Mouse (Mus musculus): ENCODE data around the gene Ceacam16. TPM values are rescaled to one million over a fixed set of nuclear protein-coding genes. Genes with fewer than 3 reads are reported as not detected.
A peak's percentile ranks its signal among the peaks of the same experiment; 100 is the strongest.

The Ceacam16 gene
- not detected for total RNA-seq (2021)
- long read RNA-seq, experiment 1: 0 reads
- long read RNA-seq, experiment 2: 0 reads

DNA sequence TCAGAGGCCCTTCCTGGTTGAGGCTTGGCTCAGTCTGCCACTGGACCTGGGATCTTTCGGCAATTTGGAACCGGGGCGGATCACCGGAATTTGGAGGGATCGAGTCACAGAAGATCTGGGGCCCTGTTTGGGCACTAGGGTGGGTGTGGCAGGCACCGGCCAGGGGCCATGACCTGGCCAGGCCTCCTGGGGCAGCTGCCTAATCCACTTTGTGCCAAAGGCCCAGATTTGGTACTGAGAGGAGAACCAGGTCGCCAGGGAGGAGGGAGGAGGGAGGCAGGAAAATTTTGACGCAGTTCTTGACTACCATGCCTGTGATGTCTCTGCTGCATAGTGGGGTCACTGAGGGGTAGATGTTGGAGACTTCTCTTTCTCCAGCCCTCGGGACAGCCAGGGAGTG lies at the start of gene Ceacam16:
TSS of gene Ceacam16 (minus strand) at position 101 of the 400 bp plus-strand sequence.
- no peak for DNase-seq (ENCODE audit: low spot score)

GRCm38 (mm10) chr7:19910421-19911291 lies 49.6 kb upstream of the Ceacam16 start:
- peak; percentile 85 for DNase-seq (ENCODE audit: low spot score)

- peak; percentile 33 for DNase-seq (ENCODE audit: low spot score)
Observed at GRCm38 (mm10) chr7:19889881-19890280, 28.8 kb upstream of the Ceacam16 start.

- no peak for DNase-seq (ENCODE audit: low spot score)
Observed at GRCm38 (mm10) chr7:19887849-19888248, 26.8 kb upstream of the Ceacam16 start, which contains the start of gene Ceacam19. TSS of gene Ceacam19 (minus strand) at chr7:19887965.

DNA sequence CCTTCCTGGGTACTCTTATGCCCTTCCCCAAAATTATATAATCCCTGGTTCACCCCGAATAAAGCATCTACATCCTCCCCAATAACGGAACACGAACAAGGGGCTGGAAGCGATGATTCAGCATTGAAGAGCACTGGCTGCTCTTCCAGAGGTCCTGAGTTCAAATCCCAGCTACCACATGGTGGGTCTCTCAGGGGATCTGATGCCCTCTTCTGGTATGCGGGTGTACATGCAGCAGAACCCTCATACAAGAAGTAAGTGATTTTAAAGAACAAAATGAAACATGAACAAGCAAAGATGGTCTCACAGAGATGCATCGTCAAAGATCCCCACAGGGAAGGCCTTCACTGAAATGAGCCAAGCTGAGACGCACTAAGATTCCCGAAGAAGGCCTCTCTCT lies 19.7 kb upstream of the Ceacam16 start:
- DNase-seq (ENCODE audit: low spot score): no peak

DNA sequence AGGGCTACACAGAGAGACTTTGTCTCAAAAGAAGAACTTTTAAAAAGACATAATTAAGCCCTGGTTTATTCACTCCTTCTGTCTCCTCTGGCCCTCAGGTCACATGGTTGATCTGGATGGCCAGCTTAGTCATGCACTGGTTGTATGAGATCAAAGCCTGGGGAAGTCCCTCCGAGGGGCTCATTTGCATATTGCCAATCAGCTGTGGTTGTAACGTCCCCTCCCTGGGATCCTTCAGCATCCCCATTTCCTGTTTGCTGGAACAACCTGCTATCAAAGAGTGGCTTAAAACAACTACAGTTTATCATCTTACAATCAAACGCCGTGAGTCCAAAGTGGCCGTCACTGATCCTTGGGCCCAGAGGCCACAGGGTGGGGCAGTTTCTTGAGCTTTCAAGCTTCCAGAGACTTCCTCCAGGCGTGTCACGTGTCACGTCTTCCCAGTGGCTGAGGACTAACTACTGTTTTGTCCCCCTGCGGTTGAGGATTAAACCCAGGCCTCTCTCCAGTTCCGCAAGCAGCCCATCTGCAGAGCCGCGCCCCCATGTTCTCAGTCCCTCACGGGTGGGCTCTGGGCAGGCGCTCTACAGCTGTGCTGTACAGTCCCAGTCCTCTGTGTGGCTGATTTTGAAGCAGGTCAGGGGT lies 15.8 kb upstream of the Ceacam16 start:
- DNase-seq (ENCODE audit: low spot score): no peak

GRCm38 (mm10) chr7:19875948-19876682 lies 15.0 kb upstream of the Ceacam16 start:
- DNase-seq (ENCODE audit: low spot score): peak; percentile 45

GRCm38 (mm10) chr7:19871943-19872601 lies 11.0 kb upstream of the Ceacam16 start:
- DNase-seq (ENCODE audit: low spot score): no peak

DNA sequence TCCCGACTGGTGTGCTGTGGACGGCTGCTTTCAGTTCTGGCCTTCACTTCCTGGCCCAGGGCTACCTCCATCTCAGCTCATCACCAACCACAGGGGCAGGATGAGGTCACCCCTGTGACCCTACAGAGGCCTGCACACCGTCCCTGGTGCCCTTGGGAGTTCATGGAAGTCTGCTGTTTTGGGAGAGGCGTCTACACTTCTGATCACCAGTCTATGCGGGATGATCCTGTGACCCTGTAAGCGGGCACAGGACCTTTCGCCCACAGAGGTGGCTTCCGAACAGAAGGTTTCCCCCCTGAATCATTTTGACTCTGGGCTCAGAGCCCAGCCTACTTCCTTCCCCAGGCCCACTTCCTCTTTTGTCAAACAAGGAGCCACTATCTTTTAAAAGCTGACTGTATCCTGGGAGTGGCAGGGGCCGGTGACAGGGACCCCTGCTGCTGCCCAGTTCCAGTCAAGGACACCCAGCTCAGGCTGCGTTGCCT lies 10.1 kb upstream of the Ceacam16 start:
- DNase-seq (ENCODE audit: low spot score): no peak

DNA sequence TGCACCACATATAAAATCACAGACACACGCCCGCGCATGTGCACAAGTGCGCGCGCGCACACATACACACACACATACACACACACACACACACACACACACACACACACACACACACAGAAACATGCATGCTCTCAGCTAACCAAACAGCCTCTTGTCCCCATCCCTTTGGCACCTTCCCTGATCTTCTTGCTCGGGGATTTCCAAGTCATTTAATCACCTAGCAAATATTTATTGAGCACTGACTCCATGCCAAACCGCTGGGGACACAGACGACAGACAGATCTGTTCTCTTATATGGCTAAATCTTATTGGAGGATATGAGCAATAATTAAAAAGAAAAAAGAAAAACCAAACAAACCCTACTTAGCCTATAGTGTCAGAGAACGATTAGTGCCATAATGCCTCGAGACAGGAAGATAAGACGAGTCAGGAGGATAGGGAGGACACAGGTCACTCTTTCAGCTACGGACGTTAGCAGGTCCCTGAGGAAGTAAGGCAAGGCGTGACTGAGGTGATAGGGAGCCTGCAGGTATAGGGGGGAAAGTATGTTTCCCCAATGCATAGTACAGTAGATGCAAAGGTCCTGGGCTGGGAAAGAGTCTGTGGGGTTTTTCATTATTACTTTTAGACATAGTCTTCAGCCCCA lies 6.8 kb upstream of the Ceacam16 start:
- no peak for DNase-seq (ENCODE audit: low spot score)

GRCm38 (mm10) chr7:19866490-19866889 lies 5.4 kb upstream of the Ceacam16 start:
- DNase-seq (ENCODE audit: low spot score): no peak

DNA sequence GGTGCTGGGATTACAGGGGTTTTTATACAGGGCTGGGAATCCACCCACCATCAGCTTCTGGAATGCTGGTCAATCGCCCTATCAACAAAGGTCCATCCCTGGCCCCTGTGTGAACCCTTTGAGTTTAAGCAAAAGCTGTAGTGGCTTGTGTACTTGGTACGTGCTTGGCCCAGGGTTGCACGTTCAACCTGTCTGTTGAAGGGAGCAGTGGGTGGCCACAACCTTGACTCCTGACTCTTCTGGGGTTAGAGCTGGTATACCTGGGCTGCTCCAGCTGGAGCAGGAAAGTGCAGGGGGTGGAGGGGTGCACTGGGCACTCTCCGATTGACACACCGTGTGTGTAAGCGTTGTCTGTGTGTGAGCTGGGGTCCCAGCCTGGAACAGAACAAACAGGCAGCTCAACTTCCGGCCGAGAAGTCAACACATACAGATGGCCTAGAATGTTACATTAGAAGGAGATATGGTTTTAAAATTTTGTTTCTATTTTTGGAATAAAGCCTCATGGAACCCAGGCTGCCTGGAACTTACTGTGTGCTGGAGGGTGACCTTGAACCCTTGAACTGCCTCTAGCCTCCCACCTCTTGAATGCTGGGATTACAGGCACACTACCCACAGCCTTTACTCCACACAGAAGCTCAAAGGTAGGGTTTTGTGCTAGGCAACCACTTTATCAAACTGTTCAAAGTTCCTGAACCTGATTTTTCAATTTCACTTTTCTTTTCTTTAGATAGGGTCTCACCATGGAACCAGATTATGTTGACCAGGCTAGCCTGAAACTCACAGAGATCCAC lies 4.3 kb upstream of the Ceacam16 start:
- no peak for DNase-seq (ENCODE audit: low spot score)

DNA sequence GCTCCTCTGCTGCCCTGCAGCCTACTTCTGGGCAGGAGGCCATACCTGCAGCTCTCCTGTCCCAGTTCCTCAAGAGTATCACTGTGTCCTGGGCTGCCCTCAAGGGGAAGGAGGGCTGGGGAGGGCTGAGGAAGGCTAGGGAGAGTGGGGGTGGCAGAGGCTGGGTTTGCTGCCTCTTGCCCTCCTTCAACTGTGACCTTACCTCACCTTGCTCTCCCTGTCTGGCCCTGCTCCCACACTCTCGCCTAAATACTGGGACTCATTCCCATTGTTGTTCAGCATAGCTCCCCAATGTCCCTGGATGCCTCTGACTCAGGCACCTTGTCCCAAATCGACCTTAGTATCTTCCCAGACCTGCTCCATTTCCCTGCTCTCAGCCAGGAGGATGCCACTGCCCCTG lies 3.1 kb upstream of the Ceacam16 start:
- DNase-seq (ENCODE audit: low spot score): no peak

DNA sequence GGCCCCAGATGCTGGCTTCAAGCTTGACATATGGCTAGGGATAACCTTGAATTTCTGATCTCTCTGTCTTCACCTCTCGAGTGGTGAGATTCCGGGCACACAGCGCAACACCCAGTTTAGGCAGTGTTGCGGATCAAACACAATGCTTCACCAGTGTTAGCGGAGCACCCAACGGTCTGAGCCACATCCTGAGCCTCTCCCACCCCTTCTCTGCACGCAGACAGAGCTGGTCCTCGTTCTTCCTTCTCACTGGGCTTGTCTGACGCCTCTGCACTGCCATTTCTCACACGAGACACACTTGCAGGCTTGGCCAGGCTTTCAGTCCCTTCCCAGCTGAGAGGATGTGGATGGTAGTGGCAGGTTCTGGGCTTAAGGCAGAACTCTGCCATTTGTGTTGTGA lies 1.4 kb downstream of the Ceacam16 start:
- no peak for DNase-seq (ENCODE audit: low spot score)

DNA sequence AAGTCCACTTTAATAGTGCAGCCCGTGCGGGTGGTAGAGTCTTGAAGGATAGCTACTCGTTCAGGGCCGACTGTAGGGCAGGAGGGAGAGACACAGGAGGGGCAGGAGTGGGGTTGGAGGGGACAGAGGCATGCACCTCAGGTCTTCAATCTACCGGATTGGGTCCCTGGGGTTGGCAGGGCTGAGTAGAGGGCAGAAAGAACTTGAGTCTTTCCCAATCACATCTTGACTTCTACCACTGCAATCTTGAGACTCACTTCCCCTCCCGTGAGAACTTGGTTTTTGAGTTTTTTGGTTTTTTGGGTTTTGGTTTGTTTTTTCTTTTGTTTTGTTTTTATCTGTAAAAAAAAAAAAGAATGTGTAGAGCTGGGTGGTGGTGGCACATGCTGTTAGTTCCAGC lies 4.8 kb downstream of the Ceacam16 start:
- no peak for DNase-seq (ENCODE audit: low spot score)

DNA sequence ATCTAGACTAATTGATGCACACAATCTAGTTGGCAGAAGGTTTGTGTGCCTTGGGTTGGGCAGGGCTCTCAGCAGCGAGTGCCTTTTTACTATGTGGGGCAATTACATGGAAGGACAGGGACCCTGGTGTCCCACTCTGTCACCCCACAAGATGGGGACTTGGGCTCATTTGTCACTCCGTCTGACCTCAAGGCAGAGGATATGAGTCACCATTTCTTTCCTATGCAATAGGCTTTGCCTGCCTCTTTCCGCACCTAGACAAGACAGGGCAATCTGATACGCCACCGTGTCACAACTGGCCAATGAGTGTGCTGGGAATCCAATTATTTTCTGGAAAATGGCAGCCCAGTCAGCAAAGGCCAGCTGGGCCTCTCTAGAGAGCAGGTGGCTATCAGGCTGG lies 5.4 kb downstream of the Ceacam16 start:
- DNase-seq (ENCODE audit: low spot score): no peak

DNA sequence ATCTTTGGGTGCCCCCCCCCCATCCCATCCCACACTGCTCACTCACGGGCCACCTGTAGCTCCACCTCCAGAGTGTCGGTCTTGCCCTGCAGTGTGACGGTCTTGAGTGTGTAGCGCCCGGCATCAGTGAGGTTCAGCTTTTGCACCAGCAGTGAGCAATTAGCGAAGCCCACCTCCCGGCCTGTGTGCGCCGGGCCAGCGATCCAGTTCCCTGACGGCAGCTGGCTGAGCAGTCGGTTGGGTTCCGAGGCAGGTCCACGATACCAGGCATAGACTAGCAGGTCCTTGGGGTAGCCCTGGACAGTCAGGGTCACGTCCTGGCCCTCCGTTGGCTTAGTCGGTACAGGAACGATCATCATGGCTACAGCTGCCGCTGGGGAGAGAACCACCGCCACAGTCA lies 7.6 kb downstream of the Ceacam16 start:
- DNase-seq (ENCODE audit: low spot score): no peak

- no peak for DNase-seq (ENCODE audit: low spot score)
Observed at GRCm38 (mm10) chr7:19851858-19852570, 9.1 kb downstream of the Ceacam16 start, which contains the start of gene Gm19345. TSS of gene Gm19345 (plus strand) at chr7:19852003.

- no peak for DNase-seq (ENCODE audit: low spot score)
Observed at GRCm38 (mm10) chr7:19844521-19845171, 16.5 kb downstream of the Ceacam16 start.
